Mouse (Mus musculus): ENCODE measurements around the gene Kdm5b. TPM values are rescaled to one million over a fixed set of nuclear protein-coding genes. Genes with fewer than 3 reads are reported as not detected.
"Not testable (repeated sequence)": the region's sequence is repeated elsewhere in the genome, so short reads cannot be mapped to it uniquely, and the experiment has no call there.

The Kdm5b gene
- polyA plus RNA-seq, 1 experiment from 2014 or later: 29.5 TPM

DNA sequence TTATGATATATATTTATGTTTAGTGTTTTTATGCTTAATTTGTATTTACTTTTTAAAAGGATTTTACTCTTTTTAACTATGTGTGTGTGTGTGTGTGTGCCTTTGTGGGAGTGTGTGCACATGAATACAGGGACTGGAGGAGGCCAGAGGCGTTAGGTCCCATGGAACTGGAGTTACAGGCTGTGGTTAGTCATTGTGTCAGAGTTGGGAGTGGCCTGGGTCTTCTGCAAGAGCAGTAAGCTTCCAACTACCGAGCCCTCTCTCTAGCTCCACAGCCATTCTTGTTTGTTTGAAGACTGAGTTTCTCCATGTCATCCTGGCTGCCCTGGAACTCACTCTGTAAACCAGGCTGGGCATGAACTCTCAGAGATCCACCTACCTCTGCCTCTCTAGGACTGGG lies 37.6 kb upstream of the Kdm5b start:
- no peak overlapping the region for H3K9ac ChIP-seq (ENCODE audit: low read length)
- no peaks in the 10 kb centered on the region for H3K4me1 ChIP-seq (replicated peaks; ENCODE audit: control insufficient read depth, insufficient read depth)
- no peak overlapping the region for H3K4me3 ChIP-seq (ENCODE audit: low read depth, low read length)
- DNase-seq (ENCODE audit: low spot score) (peak; percentile 32), ATAC-seq (ENCODE audit: low FRiP score, low TSS enrichment) (no peak)
- 0 out of 2 replicates have a peak overlapping the region, but pooled peaks have one; percentile 41 for H3K27ac ChIP-seq (replicated peaks)
- H3K27me3 ChIP-seq (ENCODE audit: control insufficient read depth, insufficient read depth, low read length): no peaks in the 10 kb centered on the region
- 25% methylated on average over 2 of the region's 2 CpGs for WGBS
- no peak overlapping the region for H3K4me2 ChIP-seq (replicated peaks; ENCODE audit: low read depth)
- H3K9me3 ChIP-seq (ENCODE audit: control insufficient read depth, low read length): no peaks in the 10 kb centered on the region
- TF ChIP-seq EP300 (optimal IDR thresholded peaks at IDR 0.05) (no peak), CTCF (IDR thresholded peaks at IDR 0.05; ENCODE audit: low read depth) (no peak)
- no peaks in the 10 kb centered on the region for H3K36me3 ChIP-seq (ENCODE audit: control insufficient read depth, insufficient read depth, low read length)

- no peak for ATAC-seq (ENCODE audit: low FRiP score, low TSS enrichment)
- H3K4me1 ChIP-seq (replicated peaks; ENCODE audit: control insufficient read depth, insufficient read depth): no peaks in the 10 kb centered on the region
- no peak overlapping the region for H3K27ac ChIP-seq (replicated peaks)
- no peak overlapping the region for H3K9ac ChIP-seq (ENCODE audit: low read length)
- DNase-seq (ENCODE audit: low spot score): peak; percentile 49
- WGBS: 70% methylated on average over 5 of the region's 5 CpGs
- H3K4me2 ChIP-seq (replicated peaks; ENCODE audit: low read depth): no peak overlapping the region
- H3K9me3 ChIP-seq (ENCODE audit: control insufficient read depth, low read length): no peaks in the 10 kb centered on the region
- peak; percentile 65 for TF ChIP-seq CTCF (IDR thresholded peaks at IDR 0.05; ENCODE audit: low read depth)
- TF ChIP-seq EP300 (optimal IDR thresholded peaks at IDR 0.05): no peak
- no peak overlapping the region for H3K4me3 ChIP-seq (ENCODE audit: low read depth, low read length)
- no peaks in the 10 kb centered on the region for H3K27me3 ChIP-seq (ENCODE audit: control insufficient read depth, insufficient read depth, low read length)
- no peaks in the 10 kb centered on the region for H3K36me3 ChIP-seq (ENCODE audit: control insufficient read depth, insufficient read depth, low read length)
Observed at GRCm38 (mm10) chr1:134524424-134524823, 35.5 kb upstream of the Kdm5b start.

GRCm38 (mm10) chr1:134525015-134525414 lies 35.0 kb upstream of the Kdm5b start:
- Histone ChIP-seq H3K9me3 (ENCODE audit: control insufficient read depth, low read length) (no peaks in the 10 kb centered on the region), H3K4me3 (ENCODE audit: low read depth, low read length) (no peak overlapping the region), H3K27ac (replicated peaks) (no peak overlapping the region), H3K36me3 (ENCODE audit: control insufficient read depth, insufficient read depth, low read length) (no peaks in the 10 kb centered on the region), H3K4me2 (replicated peaks; ENCODE audit: low read depth) (no peak overlapping the region), H3K9ac (ENCODE audit: low read length) (no peak overlapping the region), H3K4me1 (replicated peaks; ENCODE audit: control insufficient read depth, insufficient read depth) (no peaks in the 10 kb centered on the region), H3K27me3 (ENCODE audit: control insufficient read depth, insufficient read depth, low read length) (no peaks in the 10 kb centered on the region)
- TF ChIP-seq CTCF (IDR thresholded peaks at IDR 0.05; ENCODE audit: low read depth) (no peak), EP300 (optimal IDR thresholded peaks at IDR 0.05) (no peak)
- WGBS: 93% methylated on average over 1 of the region's 1 CpGs
- no peak for DNase-seq (ENCODE audit: low spot score)
- no peak for ATAC-seq (ENCODE audit: low FRiP score, low TSS enrichment)

GRCm38 (mm10) chr1:134526752-134527151 lies 33.2 kb upstream of the Kdm5b start:
- H3K27ac ChIP-seq (replicated peaks): peak overlapping the region; percentile 69
- no peaks in the 10 kb centered on the region for H3K9me3 ChIP-seq (ENCODE audit: control insufficient read depth, low read length)
- 31% methylated on average over 6 of the region's 6 CpGs for WGBS
- ATAC-seq (ENCODE audit: low FRiP score, low TSS enrichment) (peak; percentile 87), DNase-seq (ENCODE audit: low spot score) (peak; percentile 55)
- no peaks in the 10 kb centered on the region for H3K4me1 ChIP-seq (replicated peaks; ENCODE audit: control insufficient read depth, insufficient read depth)
- H3K36me3 ChIP-seq (ENCODE audit: control insufficient read depth, insufficient read depth, low read length): no peaks in the 10 kb centered on the region
- H3K27me3 ChIP-seq (ENCODE audit: control insufficient read depth, insufficient read depth, low read length): no peaks in the 10 kb centered on the region
- no peak overlapping the region for H3K9ac ChIP-seq (ENCODE audit: low read length)
- H3K4me3 ChIP-seq (ENCODE audit: low read depth, low read length): no peak overlapping the region
- no peak overlapping the region for H3K4me2 ChIP-seq (replicated peaks; ENCODE audit: low read depth)
- TF ChIP-seq EP300 (optimal IDR thresholded peaks at IDR 0.05): peak; percentile 93
- TF ChIP-seq CTCF (IDR thresholded peaks at IDR 0.05; ENCODE audit: low read depth): no peak

- ATAC-seq (ENCODE audit: low FRiP score, low TSS enrichment) (no peak), DNase-seq (ENCODE audit: low spot score) (no peak)
- Histone ChIP-seq H3K4me2 (replicated peaks; ENCODE audit: low read depth) (no peak overlapping the region), H3K4me3 (ENCODE audit: low read depth, low read length) (no peak overlapping the region), H3K4me1 (replicated peaks; ENCODE audit: control insufficient read depth, insufficient read depth) (no peaks in the 10 kb centered on the region), H3K27me3 (ENCODE audit: control insufficient read depth, insufficient read depth, low read length) (no peaks in the 10 kb centered on the region), H3K9me3 (ENCODE audit: control insufficient read depth, low read length) (no peaks in the 10 kb centered on the region), H3K36me3 (ENCODE audit: control insufficient read depth, insufficient read depth, low read length) (no peaks in the 10 kb centered on the region), H3K27ac (replicated peaks) (no peak overlapping the region), H3K9ac (ENCODE audit: low read length) (no peak overlapping the region)
- TF ChIP-seq EP300 (optimal IDR thresholded peaks at IDR 0.05) (no peak), CTCF (IDR thresholded peaks at IDR 0.05; ENCODE audit: low read depth) (no peak)
- WGBS: 77% methylated on average over 6 of the region's 6 CpGs
Observed at GRCm38 (mm10) chr1:134530618-134531017, 29.4 kb upstream of the Kdm5b start.

DNA sequence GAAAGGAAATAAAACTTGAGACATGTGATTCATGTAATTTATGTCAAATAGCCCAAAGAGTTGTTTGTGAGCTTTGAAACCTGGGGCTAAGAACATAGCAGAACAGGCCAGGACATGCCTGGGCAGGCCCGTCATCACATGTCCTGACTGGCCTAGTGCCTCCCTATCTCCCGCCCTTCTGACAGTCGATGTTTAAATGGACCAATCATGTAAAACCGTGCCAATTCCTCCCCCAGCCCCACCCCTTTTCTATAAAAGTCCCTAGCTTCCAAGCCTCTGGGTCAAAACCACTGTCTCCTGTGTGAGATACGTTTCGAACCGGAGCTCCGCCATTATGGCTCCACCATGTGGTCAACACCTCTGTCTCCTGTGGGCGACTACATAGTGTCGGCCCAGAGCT lies 26.3 kb upstream of the Kdm5b start:
- not testable (repeated sequence) for DNase-seq (ENCODE audit: low spot score); H3K4me1 ChIP-seq (replicated peaks; ENCODE audit: control insufficient read depth, insufficient read depth); H3K9ac ChIP-seq (ENCODE audit: low read length); H3K9me3 ChIP-seq (ENCODE audit: control insufficient read depth, low read length); ATAC-seq (ENCODE audit: low FRiP score, low TSS enrichment); H3K27ac ChIP-seq (replicated peaks); H3K4me2 ChIP-seq (replicated peaks; ENCODE audit: low read depth); H3K4me3 ChIP-seq (ENCODE audit: low read depth, low read length); H3K36me3 ChIP-seq (ENCODE audit: control insufficient read depth, insufficient read depth, low read length); H3K27me3 ChIP-seq (ENCODE audit: control insufficient read depth, insufficient read depth, low read length)
- 94% methylated on average over 10 of the region's 10 CpGs for WGBS
